Mouse (Mus musculus): Measurements from ENCODE around the gene Otud3. TPM values are rescaled to one million over a fixed set of nuclear protein-coding genes. Genes with fewer than 3 reads are reported as not detected.
A peak's percentile ranks its signal among the peaks of the same experiment; 100 is the strongest.
"Not testable (repeated sequence)": the region's sequence is repeated elsewhere in the genome, so short reads cannot be mapped to it uniquely, and the experiment has no call there.

Gene Otud3
- polyA plus RNA-seq, 1 experiment from 2014 or later = 3.1 TPM

DNA sequence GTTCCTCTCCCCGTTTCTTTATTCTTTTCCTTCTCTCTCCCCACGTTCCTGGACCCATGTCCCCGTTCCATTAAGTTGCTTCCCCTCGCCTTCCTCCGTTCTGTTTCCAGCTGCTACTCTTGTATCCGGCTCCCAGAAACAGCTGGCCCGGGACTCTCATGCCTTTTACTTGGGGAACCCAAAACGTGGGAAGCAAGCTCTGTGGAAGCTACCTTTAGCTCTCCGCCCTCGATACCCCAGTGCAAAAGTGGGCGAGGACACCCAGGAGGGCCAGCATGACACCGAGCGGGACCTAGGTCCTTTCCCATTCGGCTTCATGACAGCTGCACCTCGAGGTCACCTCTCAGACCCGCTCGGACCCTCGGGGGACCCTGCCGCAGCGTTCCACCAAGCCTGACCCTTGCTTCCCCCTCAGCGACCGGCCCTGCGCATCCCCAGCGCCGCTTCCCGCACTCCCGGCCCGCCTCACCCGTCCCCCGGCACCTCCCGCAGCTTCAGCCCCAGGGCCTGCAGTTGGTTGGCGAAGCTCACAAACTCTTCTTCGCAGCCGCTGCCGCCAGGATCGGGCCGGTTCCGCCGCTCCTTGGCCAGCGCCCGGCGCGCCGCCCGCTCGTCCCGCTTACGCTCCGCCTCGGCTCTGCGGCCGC is 481 bp downstream of the Otud3 start:
- peak overlapping the region; percentile 88 for H3K4me2 ChIP-seq (replicated peaks; ENCODE audit: low read depth, low read length)
- H3K4me3 ChIP-seq (ENCODE audit: low read depth, low read length) = peak overlapping the region; percentile 94
- no peaks in the 10 kb centered on the region for H3K36me3 ChIP-seq (ENCODE audit: control insufficient read depth, insufficient read depth, low read length)
- H3K9me3 ChIP-seq (ENCODE audit: control insufficient read depth, low read length) = no peaks in the 10 kb centered on the region
- H3K9ac ChIP-seq (ENCODE audit: low read depth, low read length) = peak overlapping the region; percentile 92
- under 1% methylated on average over 52 of the region's 52 CpGs for WGBS
- peak; percentile 51 for ATAC-seq (ENCODE audit: low FRiP score)
- peaks cover 2% of the 10 kb centered on the region; the same call in 1 of the 2 replicates for H3K4me1 ChIP-seq (replicated peaks; ENCODE audit: control insufficient read depth, insufficient read depth, low read length)
- no peak for DNase-seq (ENCODE audit: low spot score)
- no peaks in the 10 kb centered on the region for H3K27me3 ChIP-seq (ENCODE audit: control insufficient read depth, insufficient read depth, low read length)
- 0 out of 2 replicates have a peak overlapping the region, but pooled peaks have one; percentile 65 for H3K27ac ChIP-seq (ENCODE audit: low read depth, low read length)

DNA sequence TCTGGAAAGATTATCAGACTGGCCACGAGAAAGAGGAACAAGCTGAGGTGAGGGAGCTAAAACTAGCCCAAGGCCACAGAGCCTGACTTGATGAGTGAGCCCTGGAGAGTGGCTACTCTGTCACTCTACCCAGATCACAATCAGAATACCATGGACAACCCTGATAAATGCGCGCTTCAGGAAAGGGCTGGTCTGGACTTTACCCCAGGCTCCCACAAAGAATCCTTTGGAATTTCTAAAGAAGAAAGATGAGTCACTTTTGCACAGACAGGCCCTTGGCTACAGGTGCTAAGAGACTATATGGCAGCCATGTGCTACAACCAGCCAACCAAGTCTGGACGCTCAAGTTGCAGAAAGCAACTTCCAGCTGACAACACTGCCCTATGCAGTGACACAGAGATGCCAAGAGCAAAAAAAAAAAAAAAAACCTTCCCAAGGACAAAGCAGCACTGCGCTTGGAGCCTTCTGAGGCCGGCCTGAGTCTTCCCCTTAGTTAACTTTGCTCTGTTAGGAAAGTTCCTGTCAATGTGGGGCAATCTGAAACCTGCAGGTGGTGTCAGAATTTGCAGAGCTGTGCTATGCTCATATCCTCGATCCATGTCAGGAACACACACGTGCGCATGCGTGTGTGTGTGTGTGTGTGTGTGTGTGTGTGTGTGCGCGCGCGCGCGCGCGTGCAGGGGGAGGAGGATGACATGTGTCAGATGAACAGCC is 8.0 kb downstream of the Otud3 start:
- DNase-seq (ENCODE audit: low spot score) (no peak), ATAC-seq (ENCODE audit: low FRiP score) (no peak)
- Histone ChIP-seq H3K36me3 (ENCODE audit: control insufficient read depth, insufficient read depth, low read length) (peaks cover 7% of the 10 kb centered on the region; the same call in 1 of the 2 replicates), H3K4me3 (ENCODE audit: low read depth, low read length) (no peak overlapping the region), H3K9ac (ENCODE audit: low read depth, low read length) (no peak overlapping the region), H3K4me2 (replicated peaks; ENCODE audit: low read depth, low read length) (no peak overlapping the region), H3K9me3 (ENCODE audit: control insufficient read depth, low read length) (no peaks in the 10 kb centered on the region), H3K27me3 (ENCODE audit: control insufficient read depth, insufficient read depth, low read length) (no peaks in the 10 kb centered on the region), H3K4me1 (replicated peaks; ENCODE audit: control insufficient read depth, insufficient read depth, low read length) (no peaks in the 10 kb centered on the region), H3K27ac (ENCODE audit: low read depth, low read length) (no peak overlapping the region)
- WGBS = 96% methylated on average over 18 of the region's 18 CpGs

DNA sequence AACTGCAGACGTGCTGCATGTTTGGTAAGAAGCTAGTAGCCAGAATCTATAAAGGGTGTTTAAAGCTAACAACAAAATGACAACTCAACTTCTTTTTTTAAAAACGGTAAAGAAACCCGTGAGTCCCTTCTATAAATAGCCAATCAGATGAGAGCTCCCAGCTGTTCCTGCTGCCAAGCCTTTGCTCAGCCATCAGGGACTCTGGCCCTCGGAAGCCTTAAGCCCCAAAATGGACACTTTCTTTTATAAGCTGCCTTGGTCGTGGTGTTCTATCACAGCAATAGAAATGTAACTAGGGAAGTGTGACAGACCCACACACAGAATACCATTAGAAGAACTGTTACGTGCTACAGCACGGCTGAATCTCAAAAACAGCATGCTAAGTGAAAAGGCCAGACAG is 14.4 kb downstream of the Otud3 start:
- no peak for ATAC-seq (ENCODE audit: low FRiP score)
- no peak overlapping the region for H3K4me2 ChIP-seq (replicated peaks; ENCODE audit: low read depth, low read length)
- H3K4me3 ChIP-seq (ENCODE audit: low read depth, low read length) = no peak overlapping the region
- 0 out of 2 replicates have a peak, but pooled peaks cover 4% of the 10 kb centered on the region for H3K36me3 ChIP-seq (ENCODE audit: control insufficient read depth, insufficient read depth, low read length)
- no peak for DNase-seq (ENCODE audit: low spot score)
- H3K9me3 ChIP-seq (ENCODE audit: control insufficient read depth, low read length) = no peaks in the 10 kb centered on the region
- WGBS = 90% methylated on average over 7 of the region's 7 CpGs
- no peak overlapping the region for H3K27ac ChIP-seq (ENCODE audit: low read depth, low read length)
- H3K4me1 ChIP-seq (replicated peaks; ENCODE audit: control insufficient read depth, insufficient read depth, low read length) = no peaks in the 10 kb centered on the region
- H3K9ac ChIP-seq (ENCODE audit: low read depth, low read length) = no peak overlapping the region
- no peaks in the 10 kb centered on the region for H3K27me3 ChIP-seq (ENCODE audit: control insufficient read depth, insufficient read depth, low read length)

DNA sequence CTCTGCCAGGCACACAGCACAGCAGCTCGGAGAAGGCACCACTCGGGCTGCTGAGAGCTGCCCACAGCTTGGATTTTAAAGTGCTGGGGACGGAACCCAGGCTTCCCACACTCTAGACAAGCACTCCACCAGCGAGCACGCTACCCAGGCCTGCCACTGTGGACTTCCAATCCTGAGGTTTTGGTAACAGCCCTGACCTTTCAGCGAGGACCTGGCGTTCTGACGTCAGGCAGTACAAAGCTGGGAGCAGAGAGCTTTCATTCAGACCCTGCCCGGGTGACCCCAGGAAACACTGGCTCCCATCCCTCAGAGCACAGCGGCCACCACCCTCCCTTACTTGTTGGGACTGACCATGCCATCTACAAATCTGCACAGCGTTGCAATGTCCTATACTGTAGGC is 20.0 kb downstream of the Otud3 start:
- not testable (repeated sequence) for H3K9me3 ChIP-seq (ENCODE audit: control insufficient read depth, low read length); H3K27me3 ChIP-seq (ENCODE audit: control insufficient read depth, insufficient read depth, low read length); H3K36me3 ChIP-seq (ENCODE audit: control insufficient read depth, insufficient read depth, low read length); H3K4me1 ChIP-seq (replicated peaks; ENCODE audit: control insufficient read depth, insufficient read depth, low read length); H3K4me3 ChIP-seq (ENCODE audit: low read depth, low read length); H3K4me2 ChIP-seq (replicated peaks; ENCODE audit: low read depth, low read length); H3K27ac ChIP-seq (ENCODE audit: low read depth, low read length); H3K9ac ChIP-seq (ENCODE audit: low read depth, low read length); DNase-seq (ENCODE audit: low spot score); ATAC-seq (ENCODE audit: low FRiP score)
- WGBS = 91% methylated on average over 11 of the region's 11 CpGs

DNA sequence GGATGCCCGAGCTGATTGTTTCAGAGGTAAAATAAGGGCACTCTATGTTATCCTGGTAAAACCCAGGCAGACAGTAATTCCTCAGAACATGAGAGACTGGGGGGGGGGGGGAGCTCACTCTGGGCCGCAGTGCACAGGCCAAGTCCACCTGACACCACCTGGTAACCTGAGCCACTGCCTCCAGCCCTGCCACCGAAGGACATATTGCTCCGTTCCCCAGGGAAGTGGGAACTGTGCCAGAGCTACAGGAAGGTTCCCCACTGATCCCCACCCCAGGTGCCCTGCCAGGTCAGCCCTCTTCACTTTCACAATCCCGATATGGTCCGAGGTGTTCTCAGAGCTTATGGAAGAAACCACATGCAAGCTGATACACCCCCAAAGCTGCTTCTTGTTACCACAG is 21.1 kb downstream of the Otud3 start:
- no peaks in the 10 kb centered on the region for H3K9me3 ChIP-seq (ENCODE audit: control insufficient read depth, low read length)
- no peaks in the 10 kb centered on the region for H3K4me1 ChIP-seq (replicated peaks; ENCODE audit: control insufficient read depth, insufficient read depth, low read length)
- H3K27me3 ChIP-seq (ENCODE audit: control insufficient read depth, insufficient read depth, low read length) = no peaks in the 10 kb centered on the region
- ATAC-seq (ENCODE audit: low FRiP score) (no peak), DNase-seq (ENCODE audit: low spot score) (no peak)
- no peak overlapping the region for H3K4me3 ChIP-seq (ENCODE audit: low read depth, low read length)
- H3K4me2 ChIP-seq (replicated peaks; ENCODE audit: low read depth, low read length) = no peak overlapping the region
- H3K36me3 ChIP-seq (ENCODE audit: control insufficient read depth, insufficient read depth, low read length) = no peaks in the 10 kb centered on the region
- H3K27ac ChIP-seq (ENCODE audit: low read depth, low read length) = no peak overlapping the region
- 82% methylated on average over 6 of the region's 6 CpGs for WGBS
- no peak overlapping the region for H3K9ac ChIP-seq (ENCODE audit: low read depth, low read length)

DNA sequence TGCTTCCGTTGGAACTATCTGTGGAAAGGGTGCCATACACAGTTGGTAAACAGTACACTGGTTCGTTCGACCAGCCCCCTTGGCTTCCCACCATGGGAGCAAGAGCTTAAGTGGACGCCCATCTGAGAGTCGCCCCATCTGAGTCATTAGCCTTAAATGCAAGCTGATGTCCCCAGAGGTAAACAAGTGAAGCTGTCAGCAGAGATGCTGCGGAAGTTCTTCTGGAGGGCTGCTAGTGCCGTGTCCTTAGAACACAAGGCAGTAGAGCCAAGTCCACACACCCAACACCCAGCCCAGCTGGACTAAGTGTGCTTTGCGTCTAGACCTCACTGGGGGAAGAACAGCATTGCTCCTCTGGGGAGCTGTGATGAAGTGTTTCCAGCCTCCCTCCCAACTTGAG is 24.1 kb downstream of the Otud3 start:
- Histone ChIP-seq H3K4me3 (ENCODE audit: low read depth, low read length) (no peak overlapping the region), H3K9me3 (ENCODE audit: control insufficient read depth, low read length) (no peaks in the 10 kb centered on the region), H3K36me3 (ENCODE audit: control insufficient read depth, insufficient read depth, low read length) (no peaks in the 10 kb centered on the region), H3K4me1 (replicated peaks; ENCODE audit: control insufficient read depth, insufficient read depth, low read length) (no peaks in the 10 kb centered on the region), H3K27ac (ENCODE audit: low read depth, low read length) (no peak overlapping the region), H3K4me2 (replicated peaks; ENCODE audit: low read depth, low read length) (no peak overlapping the region), H3K9ac (ENCODE audit: low read depth, low read length) (no peak overlapping the region), H3K27me3 (ENCODE audit: control insufficient read depth, insufficient read depth, low read length) (no peaks in the 10 kb centered on the region)
- ATAC-seq (ENCODE audit: low FRiP score) = no peak
- WGBS = 76% methylated on average over 8 of the region's 8 CpGs
- DNase-seq (ENCODE audit: low spot score) = no peak

DNA sequence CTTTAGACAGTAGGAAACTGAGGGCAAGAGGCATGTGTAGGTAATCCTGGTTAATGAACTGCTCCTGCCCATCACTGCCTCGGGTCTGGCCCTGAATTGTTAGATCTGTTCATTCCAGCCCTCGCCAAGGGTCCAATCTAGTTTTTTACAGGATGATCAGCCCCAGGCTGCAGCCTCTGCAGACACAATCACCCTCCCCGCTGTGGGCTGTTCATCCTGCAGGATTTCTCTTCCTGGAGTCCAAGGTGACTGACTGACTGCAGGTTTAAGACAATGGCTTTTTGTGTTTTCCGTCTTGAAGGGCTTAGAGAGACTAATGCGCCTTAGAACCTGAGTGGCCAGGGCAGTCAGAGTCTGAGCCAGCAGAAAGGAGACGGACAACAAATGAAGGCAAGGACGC is 24.6 kb downstream of the Otud3 start:
- no peak overlapping the region for H3K9ac ChIP-seq (ENCODE audit: low read depth, low read length)
- 69% methylated on average over 7 of the region's 7 CpGs for WGBS
- no peaks in the 10 kb centered on the region for H3K27me3 ChIP-seq (ENCODE audit: control insufficient read depth, insufficient read depth, low read length)
- no peak overlapping the region for H3K27ac ChIP-seq (ENCODE audit: low read depth, low read length)
- no peak for ATAC-seq (ENCODE audit: low FRiP score)
- H3K4me3 ChIP-seq (ENCODE audit: low read depth, low read length) = no peak overlapping the region
- no peaks in the 10 kb centered on the region for H3K9me3 ChIP-seq (ENCODE audit: control insufficient read depth, low read length)
- no peaks in the 10 kb centered on the region for H3K36me3 ChIP-seq (ENCODE audit: control insufficient read depth, insufficient read depth, low read length)
- DNase-seq (ENCODE audit: low spot score) = no peak
- no peaks in the 10 kb centered on the region for H3K4me1 ChIP-seq (replicated peaks; ENCODE audit: control insufficient read depth, insufficient read depth, low read length)
- H3K4me2 ChIP-seq (replicated peaks; ENCODE audit: low read depth, low read length) = no peak overlapping the region

DNA sequence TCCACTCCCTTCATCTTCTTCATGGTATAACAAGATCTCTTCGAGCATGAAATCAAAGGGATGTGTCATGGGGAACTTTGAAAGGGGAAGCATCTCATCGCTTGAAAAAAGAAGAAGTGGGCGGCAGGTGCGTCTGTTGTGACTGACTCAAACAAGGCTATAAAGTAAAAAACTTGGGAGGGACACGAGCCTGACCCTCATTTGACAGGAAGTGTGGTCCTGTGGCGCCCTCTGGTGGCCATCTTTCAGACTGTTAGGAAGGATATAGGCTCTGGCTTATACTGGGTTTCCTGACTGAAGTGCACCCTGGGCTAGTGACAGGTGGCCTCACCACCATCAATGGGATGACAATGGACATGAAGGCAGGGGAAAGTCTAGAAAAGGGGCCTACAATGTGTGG is 29.5 kb downstream of the Otud3 start:
- Histone ChIP-seq H3K36me3 (ENCODE audit: control insufficient read depth, insufficient read depth, low read length) (no peaks in the 10 kb centered on the region), H3K9me3 (ENCODE audit: control insufficient read depth, low read length) (no peaks in the 10 kb centered on the region), H3K27me3 (ENCODE audit: control insufficient read depth, insufficient read depth, low read length) (no peaks in the 10 kb centered on the region), H3K27ac (ENCODE audit: low read depth, low read length) (no peak overlapping the region), H3K9ac (ENCODE audit: low read depth, low read length) (no peak overlapping the region), H3K4me2 (replicated peaks; ENCODE audit: low read depth, low read length) (no peak overlapping the region), H3K4me3 (ENCODE audit: low read depth, low read length) (no peak overlapping the region), H3K4me1 (replicated peaks; ENCODE audit: control insufficient read depth, insufficient read depth, low read length) (no peaks in the 10 kb centered on the region; the same call in 1 of the 2 replicates)
- ATAC-seq (ENCODE audit: low FRiP score) (no peak), DNase-seq (ENCODE audit: low spot score) (peak; percentile 92)
- WGBS = 19% methylated on average over 6 of the region's 6 CpGs

DNA sequence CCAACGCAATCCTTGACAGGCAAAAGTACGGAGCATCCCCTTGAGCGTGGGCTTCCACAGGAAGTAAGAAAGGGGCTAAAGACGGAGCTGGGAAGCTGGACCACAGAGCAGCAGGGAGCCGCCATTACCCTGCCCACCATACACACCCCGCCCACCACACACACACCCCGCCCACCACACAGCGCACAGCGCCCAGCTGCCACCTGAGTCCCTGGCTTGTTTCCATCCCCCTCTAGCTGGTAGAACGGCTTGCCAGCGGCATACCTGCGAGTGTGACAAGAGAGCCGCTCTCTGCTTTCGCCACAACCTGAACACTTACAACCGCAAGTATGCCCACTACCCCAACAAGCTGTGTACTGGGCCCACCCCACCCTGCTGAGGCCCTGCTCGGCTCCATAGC is 31.6 kb downstream of the Otud3 start:
- 14% methylated on average over 12 of the region's 16 CpGs for WGBS
- H3K4me1 ChIP-seq (replicated peaks; ENCODE audit: control insufficient read depth, insufficient read depth, low read length) = peaks cover 2% of the 10 kb centered on the region; the same call in 1 of the 2 replicates
- 0 out of 2 replicates have a peak overlapping the region, but pooled peaks have one; percentile 28 for H3K9ac ChIP-seq (ENCODE audit: low read depth, low read length)
- no peak overlapping the region for H3K4me3 ChIP-seq (ENCODE audit: low read depth, low read length)
- ATAC-seq (ENCODE audit: low FRiP score) (no peak; the same call in 1 of the 2 replicates), DNase-seq (ENCODE audit: low spot score) (peak; percentile 45)
- no peaks in the 10 kb centered on the region for H3K36me3 ChIP-seq (ENCODE audit: control insufficient read depth, insufficient read depth, low read length)
- peak overlapping the region; percentile 22; the same call in 1 of the 2 replicates for H3K4me2 ChIP-seq (replicated peaks; ENCODE audit: low read depth, low read length)
- no peaks in the 10 kb centered on the region for H3K27me3 ChIP-seq (ENCODE audit: control insufficient read depth, insufficient read depth, low read length)
- H3K9me3 ChIP-seq (ENCODE audit: control insufficient read depth, low read length) = no peaks in the 10 kb centered on the region
- H3K27ac ChIP-seq (ENCODE audit: low read depth, low read length) = no peak overlapping the region

Measured in hindbrain, embryonic 11.5 days (tissue).